Mouse (Mus musculus): Measurements from ENCODE around the gene Tmem121.
A peak's percentile ranks its signal among the peaks of the same experiment; 100 is the strongest.

Tmem121 gene

GRCm38 (mm10) chr12:113185442-113186291 is at the start of gene Tmem121:
TSS of gene Tmem121 (plus strand) at chr12:113185930.
- DNase-seq (ENCODE audit: low read depth, low spot score) = peak; percentile 31

GRCm38 (mm10) chr12:113136492-113137020 is 49.2 kb upstream of the Tmem121 start:
- no peak for DNase-seq (ENCODE audit: low read depth, low spot score)

- DNase-seq (ENCODE audit: low read depth, low spot score) = no peak
Measured at GRCm38 (mm10) chr12:113137260-113138213, 48.2 kb upstream of the Tmem121 start.

GRCm38 (mm10) chr12:113138291-113138690 is 47.4 kb upstream of the Tmem121 start:
- no peak for DNase-seq (ENCODE audit: low read depth, low spot score)

GRCm38 (mm10) chr12:113138901-113139864 is 46.5 kb upstream of the Tmem121 start:
- DNase-seq (ENCODE audit: low read depth, low spot score) = no peak

GRCm38 (mm10) chr12:113139908-113140615 is 45.7 kb upstream of the Tmem121 start, which contains the start of gene Crip2:
TSS of gene Crip2 (plus strand) at chr12:113140236.
- peak; percentile 91 for DNase-seq (ENCODE audit: low read depth, low spot score)

- no peak for DNase-seq (ENCODE audit: low read depth, low spot score)
Measured at GRCm38 (mm10) chr12:113140616-113141411, 44.9 kb upstream of the Tmem121 start.

- no peak for DNase-seq (ENCODE audit: low read depth, low spot score)
Measured at GRCm38 (mm10) chr12:113141531-113141973, 44.2 kb upstream of the Tmem121 start.

GRCm38 (mm10) chr12:113142021-113142975 is 43.4 kb upstream of the Tmem121 start:
- DNase-seq (ENCODE audit: low read depth, low spot score) = no peak

- no peak for DNase-seq (ENCODE audit: low read depth, low spot score)
Measured at GRCm38 (mm10) chr12:113143164-113143563, 42.6 kb upstream of the Tmem121 start.

GRCm38 (mm10) chr12:113144001-113144756 is 41.6 kb upstream of the Tmem121 start:
- DNase-seq (ENCODE audit: low read depth, low spot score) = no peak

GRCm38 (mm10) chr12:113144886-113145285 is 40.8 kb upstream of the Tmem121 start:
- no peak for DNase-seq (ENCODE audit: low read depth, low spot score)

- DNase-seq (ENCODE audit: low read depth, low spot score) = no peak
Measured at GRCm38 (mm10) chr12:113145591-113145990, 40.1 kb upstream of the Tmem121 start.

- peak; percentile 68 for DNase-seq (ENCODE audit: low read depth, low spot score)
Measured at GRCm38 (mm10) chr12:113146112-113147057, 39.3 kb upstream of the Tmem121 start, which contains the start of gene Crip1. TSS of gene Crip1 (plus strand) at chr12:113146316.

GRCm38 (mm10) chr12:113147481-113147880 is 38.2 kb upstream of the Tmem121 start:
- DNase-seq (ENCODE audit: low read depth, low spot score) = no peak

Data from forelimb bud, embryonic 11.5 days (tissue).